Mouse (Mus musculus) MN1 (cell line): Measurements from ENCODE around the gene Cryl1.

Source experiments
- DNase-seq: peaks from one replicate; pipeline ENCODE4 v3.0.0-alpha.2; 2016; ENCODE audit warnings: low spot score

The Cryl1 gene

GRCm38 (mm10) chr14:57318812-57319211, 79.5 kb downstream of the Cryl1 start:
- no peak for DNase-seq

GRCm38 (mm10) chr14:57316662-57317600, 81.4 kb downstream of the Cryl1 start:
- DNase-seq: no peak

- DNase-seq: no peak
Observed at GRCm38 (mm10) chr14:57315976-57316375, 82.4 kb downstream of the Cryl1 start.

- DNase-seq: no peak
Observed at GRCm38 (mm10) chr14:57315551-57315950, 82.8 kb downstream of the Cryl1 start.

GRCm38 (mm10) chr14:57301600-57302230, 96.6 kb downstream of the Cryl1 start:
- no peak for DNase-seq

- no peak for DNase-seq
Observed at GRCm38 (mm10) chr14:57300530-57300929, 97.8 kb downstream of the Cryl1 start.

- no peak for DNase-seq
Observed at GRCm38 (mm10) chr14:57297672-57298071, 100.7 kb downstream of the Cryl1 start.

- no peak for DNase-seq
Observed at GRCm38 (mm10) chr14:57291399-57291942, 106.9 kb downstream of the Cryl1 start.

GRCm38 (mm10) chr14:57289105-57289504, 109.2 kb downstream of the Cryl1 start:
- no peak for DNase-seq

- DNase-seq: no peak
Observed at GRCm38 (mm10) chr14:57283816-57284215, 114.5 kb downstream of the Cryl1 start.

GRCm38 (mm10) chr14:57282591-57282990, 115.7 kb downstream of the Cryl1 start:
- no peak for DNase-seq

GRCm38 (mm10) chr14:57280835-57281234, 117.5 kb downstream of the Cryl1 start:
- DNase-seq: no peak

- DNase-seq: no peak
Observed at GRCm38 (mm10) chr14:57276481-57277012, 121.8 kb downstream of the Cryl1 start.

GRCm38 (mm10) chr14:57272341-57272740, 126.0 kb downstream of the Cryl1 start:
- DNase-seq: no peak

GRCm38 (mm10) chr14:57271861-57272260, 126.5 kb downstream of the Cryl1 start:
- no peak for DNase-seq

GRCm38 (mm10) chr14:57268900-57269299, 129.4 kb downstream of the Cryl1 start:
- no peak for DNase-seq

- DNase-seq: no peak
Observed at GRCm38 (mm10) chr14:57268344-57268743, 130.0 kb downstream of the Cryl1 start.

GRCm38 (mm10) chr14:57263943-57264342, 134.4 kb downstream of the Cryl1 start:
- DNase-seq: no peak

GRCm38 (mm10) chr14:57259341-57259740, 139.0 kb downstream of the Cryl1 start:
- DNase-seq: no peak

GRCm38 (mm10) chr14:57248661-57249060, 149.7 kb downstream of the Cryl1 start:
- DNase-seq: no peak

GRCm38 (mm10) chr14:57246575-57246974, 151.8 kb downstream of the Cryl1 start:
- no peak for DNase-seq

- DNase-seq: no peak
Observed at GRCm38 (mm10) chr14:57242978-57243377, 155.4 kb downstream of the Cryl1 start.

GRCm38 (mm10) chr14:57235276-57235675, 163.1 kb downstream of the Cryl1 start:
- no peak for DNase-seq
